Mouse (Mus musculus): ENCODE results near the gene Trim63.

Gene Trim63

DNA sequence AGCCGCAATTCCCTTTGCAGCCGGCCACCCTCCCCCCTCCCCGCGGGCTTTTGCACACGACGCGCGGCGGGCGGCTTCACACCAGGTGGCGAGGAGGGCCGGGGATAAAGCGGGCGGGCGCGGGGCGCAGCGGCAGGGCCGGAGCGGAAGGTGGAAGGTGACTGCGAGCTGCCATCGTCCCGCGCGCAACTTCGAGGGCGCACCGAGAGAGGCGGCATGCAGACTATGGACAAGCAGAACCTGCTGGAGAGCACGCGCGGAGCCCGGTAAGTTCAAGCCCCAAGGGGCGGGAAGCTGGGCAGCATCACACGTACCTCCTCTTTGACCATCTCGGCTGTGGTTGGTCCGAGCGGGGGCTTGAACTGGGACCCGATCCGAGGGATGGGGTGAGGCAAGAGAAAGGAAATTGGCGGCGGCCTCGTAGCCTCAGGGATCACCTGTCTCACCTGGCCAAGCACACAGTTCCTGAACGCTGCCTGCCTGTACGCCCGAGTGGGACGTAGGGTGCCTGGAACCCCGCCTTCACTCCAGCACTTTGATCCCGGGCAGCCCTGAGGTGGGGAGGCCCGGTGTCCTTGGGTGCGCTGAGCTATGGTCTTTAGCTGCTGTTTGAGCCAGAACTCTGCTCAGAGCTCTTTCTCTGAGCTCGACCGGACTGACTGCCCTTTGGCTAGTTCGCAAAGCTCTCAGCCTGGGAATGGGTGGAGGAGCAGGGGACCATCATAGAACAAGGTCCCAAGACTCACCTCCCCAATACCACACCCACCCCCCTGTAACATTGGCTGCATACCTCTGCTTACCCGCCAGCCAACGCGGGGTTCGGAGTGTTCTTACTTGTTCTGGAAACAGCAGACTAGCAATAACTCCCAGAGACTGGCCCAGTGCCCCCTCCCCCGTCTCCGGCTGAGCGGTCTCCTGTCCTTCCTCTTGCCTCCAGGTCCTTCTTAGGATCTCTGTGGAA lies 28.4 kb downstream of the Trim63 start, which contains the start of gene Slc30a2:
Gene Slc30a2, plus strand, starts transcription at position 111 of the 961 bp plus-strand sequence.
- DNase-seq = peak; percentile 86

DNA sequence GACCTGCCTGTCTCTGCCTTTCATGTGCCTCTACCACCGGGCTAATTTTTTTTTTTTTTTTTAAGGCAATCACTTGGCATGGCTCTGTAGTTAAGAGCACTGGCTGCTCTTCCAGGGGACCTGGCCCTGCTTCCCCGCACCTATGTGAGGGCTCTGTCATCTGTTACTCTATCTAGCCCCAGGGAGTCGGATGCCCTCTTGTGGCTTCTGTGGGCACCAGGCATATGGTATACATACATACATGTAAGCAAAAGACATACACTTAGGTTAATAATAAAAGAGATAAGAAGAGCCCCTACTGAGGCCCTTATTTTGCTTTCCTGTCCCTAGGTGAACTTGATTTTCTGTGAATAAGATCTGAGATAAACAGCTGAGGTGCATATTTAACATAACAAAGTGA lies 29.7 kb downstream of the Trim63 start:
- no peak for DNase-seq

DNA sequence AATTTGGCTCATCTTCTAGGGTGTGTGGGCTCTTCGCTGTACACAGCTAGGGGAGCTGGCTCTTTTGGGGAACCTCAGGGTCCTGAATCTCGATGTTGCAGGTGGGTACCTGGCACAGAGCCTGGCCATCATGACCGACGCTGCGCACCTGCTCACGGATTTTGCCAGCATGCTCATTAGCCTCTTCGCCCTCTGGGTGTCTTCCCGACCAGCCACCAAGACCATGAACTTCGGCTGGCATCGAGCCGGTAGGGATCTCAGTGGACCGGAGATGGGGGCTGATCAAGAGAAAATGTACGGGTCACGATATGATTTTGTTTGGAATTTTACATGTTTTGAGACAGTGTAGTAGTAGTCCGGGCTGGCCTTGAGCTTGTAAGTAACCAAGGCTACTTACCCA lies 30.9 kb downstream of the Trim63 start:
- DNase-seq = no peak

DNA sequence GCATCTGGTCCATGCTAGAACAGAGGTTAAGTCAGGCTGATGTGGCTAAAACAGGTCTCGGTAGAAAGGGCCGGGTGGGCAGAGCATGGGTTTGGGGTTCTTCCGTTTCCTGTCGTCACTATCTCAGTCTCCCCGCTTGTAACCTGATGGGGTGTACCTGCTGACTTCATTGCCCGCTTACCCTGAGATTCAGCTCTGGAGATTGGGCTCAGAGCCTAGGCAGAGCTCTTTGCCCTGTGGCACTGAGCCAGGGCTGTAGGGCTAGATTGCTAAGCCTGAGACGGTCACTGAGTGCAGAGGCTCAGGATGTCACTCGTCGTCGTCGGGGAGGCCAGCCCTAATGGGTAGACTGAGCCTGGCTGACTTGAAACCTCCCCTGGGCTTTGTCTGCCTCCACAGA lies 33.2 kb downstream of the Trim63 start:
- DNase-seq = peak; percentile 89

DNA sequence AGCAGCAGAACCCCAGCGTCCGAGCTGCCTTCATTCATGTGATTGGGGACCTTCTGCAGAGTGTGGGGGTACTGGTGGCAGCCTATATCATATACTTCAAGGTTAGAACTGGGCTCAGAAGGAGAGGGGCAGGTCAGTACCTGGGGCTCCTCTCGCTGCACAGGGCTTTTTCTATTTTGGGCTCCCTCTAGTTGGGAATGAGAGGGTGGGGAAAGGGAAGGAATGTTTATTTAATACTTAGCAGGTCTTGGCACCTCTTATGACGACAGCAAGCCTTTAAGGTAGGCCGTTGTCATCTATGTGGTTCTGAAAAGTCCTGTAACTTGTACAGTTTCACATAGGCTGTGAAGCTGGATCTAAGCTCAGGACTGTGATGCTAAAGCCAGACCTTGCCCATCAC lies 33.6 kb downstream of the Trim63 start:
- no peak for DNase-seq

DNA sequence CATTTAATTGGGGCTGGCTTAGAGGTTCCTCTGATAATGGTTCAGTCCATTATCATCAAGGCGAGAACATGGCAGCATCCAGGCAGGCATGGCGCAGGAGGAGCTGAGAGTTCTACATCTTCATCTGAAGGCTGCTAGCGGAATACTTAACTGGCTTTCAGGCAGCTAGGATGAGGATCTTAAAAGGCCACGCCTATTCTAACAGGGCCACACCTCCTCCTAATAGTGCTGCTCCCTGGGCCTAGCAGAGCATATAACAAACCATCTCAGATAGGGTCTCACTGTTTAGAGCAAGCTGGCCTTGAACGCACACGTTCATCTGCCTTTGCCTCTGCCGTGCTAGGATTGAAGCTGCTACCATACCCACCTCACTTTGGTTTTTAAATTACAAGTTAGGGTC lies 34.9 kb downstream of the Trim63 start:
- no peak for DNase-seq

DNA sequence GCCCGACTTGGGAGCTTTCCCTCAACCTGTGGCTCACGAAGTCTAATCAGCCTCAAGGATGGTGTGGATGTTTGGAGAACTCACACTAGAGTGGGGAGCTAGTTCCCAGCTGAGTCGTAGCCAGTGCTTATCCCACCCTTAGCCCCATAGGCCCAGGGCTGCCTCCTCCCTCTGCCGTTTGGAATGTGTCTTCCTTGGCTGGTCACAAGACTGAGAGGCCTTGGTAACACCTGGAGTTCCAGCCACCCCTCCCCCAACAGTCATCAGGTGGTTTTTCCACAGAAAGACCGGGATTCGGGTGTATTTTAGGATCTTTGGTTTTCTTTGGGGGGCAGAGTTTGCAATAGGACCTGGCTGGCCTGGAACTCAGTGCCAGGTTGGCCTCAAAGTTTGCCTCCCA lies 35.7 kb downstream of the Trim63 start:
- no peak for DNase-seq

DNA sequence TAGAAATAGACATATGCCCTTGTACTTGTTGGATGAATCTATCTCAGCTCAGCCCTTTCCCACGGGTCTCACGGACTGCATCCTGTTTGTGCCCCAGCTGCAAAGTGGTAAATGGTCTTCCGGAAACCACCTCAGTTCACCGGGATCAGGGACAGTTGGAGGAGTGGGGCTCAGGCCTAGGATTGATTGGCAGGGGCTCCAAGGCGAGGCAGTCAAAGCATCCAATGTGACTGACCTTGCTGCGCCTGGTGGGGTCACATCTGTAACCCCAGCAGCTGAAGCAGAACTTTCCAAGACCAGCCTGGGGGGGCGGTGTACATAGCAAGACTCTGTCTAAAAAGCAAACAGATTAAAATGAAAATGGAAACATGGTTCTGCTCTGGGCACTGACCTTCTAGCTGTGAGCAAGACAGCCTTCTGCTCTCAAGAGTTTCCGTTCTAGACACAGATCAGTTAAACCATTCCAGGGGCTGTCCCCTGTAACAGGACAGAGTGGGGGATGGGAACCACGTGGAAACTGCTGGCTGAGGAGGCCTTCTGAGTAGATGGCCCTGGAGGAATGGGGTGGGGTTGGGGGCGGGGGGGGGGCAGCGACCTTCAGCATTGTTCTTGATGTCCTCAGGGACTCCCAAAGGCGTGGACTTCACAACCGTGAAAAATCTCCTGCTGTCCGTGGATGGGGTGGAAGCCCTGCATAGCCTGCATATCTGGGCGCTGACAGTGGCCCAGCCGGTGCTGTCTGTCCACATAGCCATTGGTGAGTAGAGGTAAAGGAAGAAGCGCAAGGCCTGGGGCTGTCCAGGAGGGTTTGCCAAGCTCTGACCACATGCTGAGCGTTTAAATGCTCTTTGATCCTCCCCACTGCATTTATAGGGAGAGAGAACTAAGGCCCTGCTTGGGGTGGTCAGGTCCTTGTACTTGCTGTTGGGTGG lies 36.7 kb downstream of the Trim63 start:
- no peak for DNase-seq

DNA sequence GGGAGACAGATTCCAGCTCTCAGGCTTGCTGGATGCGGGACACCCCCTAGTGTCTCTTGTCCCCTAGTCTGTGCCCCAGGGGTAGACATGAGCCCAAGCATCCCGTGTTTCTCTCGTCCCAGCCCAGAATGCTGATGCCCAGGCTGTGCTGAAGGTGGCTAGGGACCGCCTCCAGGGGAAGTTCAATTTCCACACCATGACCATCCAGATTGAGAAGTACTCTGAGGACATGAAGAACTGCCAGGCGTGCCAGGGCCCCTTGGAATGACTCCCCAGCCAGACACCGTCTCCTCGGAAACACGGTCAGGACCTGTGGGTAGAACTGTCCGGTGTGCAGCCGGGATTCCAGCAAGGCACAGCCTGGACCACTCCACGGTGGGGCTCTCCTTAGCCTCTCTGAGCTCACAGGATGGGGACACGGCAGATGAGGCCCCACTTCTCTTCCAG lies 37.4 kb downstream of the Trim63 start:
- DNase-seq = no peak

DNA sequence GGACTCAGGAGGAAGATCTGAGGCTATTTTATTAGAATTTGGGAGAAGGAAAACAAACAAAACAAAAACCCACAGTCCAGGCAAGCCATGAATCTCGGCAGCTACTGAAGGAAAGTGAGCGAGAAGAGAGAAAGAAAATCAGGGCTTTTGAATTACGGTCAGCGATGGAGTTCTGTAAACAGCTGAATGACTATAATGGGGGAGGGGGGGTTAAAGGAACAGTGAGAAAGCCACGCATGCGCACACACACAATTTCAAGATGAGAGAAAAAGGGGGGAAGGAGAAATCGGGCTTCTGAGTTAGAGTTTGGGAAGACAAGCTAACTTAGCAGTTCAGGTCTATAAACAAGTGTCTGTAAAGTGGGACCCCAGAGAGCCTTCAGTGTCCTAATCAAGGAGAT lies 38.0 kb downstream of the Trim63 start:
- DNase-seq = no peak

DNA sequence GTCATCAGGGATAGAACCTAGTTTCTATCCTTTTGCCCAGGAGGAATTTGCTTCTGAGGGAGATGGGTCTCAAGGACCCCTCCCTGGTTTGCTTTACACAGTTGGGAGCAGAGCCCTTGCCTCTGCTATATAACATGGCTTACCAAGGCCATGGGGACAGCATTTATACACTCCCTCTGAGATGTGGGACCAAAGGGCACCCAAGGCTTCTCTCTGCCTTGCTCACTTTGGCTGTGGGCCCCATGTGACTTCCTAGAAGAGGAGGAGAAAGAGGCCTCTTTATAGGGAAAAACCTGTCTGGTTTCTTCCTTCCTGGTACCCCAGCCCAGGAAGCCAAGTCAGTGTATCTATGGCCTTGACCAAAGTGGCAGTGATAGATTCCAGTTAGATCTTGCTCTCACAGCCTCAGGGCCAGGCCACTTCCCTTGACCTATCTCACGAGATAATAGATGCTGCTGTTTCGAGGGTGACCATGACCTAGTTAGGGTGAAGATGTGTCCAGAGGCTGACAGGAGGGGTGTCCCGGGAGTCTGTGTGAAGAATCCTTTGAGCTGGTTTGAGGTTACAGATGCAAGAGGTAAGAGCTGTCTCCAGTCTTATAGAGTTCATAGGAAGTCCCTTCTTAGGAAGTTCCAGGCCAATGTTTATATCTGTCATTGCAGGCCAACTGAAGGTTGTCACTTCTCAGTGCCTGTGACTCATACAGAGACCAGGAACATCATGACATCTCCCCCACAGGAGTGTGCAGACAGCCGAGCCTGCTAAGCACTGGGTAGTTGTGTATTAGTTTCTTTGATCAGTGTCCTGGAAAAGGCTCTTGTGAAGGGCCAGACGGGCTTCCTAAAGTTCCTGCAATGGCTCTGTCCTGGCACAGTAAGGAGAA lies 38.8 kb downstream of the Trim63 start:
- no peak for DNase-seq

DNA sequence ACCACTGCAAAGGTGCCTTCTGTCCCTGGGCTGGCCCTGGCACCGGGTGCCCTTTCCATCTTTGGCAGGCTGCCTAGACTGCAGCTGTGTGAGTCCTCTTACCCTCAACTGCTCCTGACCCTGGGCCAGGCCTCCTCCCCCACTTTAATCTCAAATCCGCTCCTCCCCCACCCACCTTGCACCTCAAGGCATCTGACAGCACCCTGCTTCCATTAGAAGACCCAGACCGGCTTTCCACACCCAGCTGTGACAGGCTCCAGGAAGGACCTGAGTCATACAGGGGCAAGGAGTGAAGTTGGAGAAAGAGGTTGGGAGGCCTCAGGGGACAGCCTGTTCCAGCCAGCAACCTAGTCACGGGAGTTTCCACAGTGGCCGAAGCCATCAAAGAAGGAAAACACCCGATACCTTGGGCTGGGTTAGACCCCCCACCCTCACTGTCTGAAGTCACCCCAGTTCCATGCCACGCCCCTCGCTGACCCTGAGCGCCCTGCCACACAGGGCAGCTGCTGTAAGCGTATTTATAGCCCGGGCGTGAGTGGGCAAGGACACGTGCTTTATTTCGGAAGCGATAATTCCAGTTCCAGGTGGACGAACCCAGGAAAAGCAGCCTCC lies 41.0 kb downstream of the Trim63 start:
- peak; percentile 94 for DNase-seq

DNA sequence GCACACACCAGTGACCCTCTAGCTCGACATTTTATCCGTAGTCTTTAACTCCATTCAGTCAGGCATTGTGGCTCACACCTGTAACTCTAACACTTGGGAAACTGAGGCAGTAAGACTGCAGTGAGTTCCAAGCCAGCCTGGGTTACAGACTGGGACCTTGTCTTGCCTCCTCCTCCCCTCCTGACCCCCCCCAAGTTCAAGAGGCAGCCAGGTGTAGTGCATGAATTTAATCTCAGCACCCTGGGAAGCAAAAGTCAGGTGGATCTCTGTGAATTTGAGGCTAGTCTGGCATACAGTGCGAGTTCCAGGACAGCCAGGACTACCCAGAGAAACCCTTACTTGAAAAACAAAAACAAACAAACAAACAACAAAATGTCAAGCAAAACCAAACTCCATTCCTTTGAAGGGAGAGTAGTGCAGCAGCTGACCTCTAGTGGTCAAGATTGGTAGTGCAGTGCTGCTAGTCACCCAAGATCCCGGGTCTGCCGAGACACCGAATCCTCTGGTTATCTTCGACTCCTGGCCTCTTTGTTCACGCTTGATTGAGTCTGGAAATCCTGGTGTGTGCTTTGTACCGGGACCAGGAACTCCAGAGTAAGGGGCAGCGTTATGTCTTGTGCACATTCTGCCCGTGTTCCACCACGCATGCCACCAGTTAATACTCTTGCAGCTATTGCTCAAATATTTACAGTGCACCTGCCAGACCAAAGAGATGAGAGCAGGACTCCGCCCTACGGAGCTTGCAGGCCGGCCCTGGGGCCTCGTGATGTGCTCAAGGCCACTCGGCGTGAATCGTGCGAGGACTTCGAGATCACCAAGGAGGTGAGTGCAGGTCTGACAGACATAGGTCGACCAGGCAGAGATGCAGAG lies 41.9 kb downstream of the Trim63 start:
- DNase-seq = peak; percentile 93

DNA sequence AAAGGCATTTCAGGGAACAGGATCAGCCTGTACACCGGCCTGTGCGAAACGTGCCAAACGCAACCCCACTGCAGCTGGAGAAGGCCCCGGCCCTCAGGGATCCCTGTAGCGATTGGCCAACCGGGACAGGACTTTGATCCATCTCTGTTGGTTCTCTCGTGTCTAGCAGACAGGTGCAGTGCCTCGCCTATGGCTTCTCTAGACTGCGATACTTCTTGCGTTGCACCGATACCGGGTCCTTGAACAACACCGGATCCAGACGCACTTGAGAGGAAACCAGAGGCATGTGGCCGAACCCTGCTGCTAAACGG lies 42.5 kb downstream of the Trim63 start:
- no peak for DNase-seq

DNA sequence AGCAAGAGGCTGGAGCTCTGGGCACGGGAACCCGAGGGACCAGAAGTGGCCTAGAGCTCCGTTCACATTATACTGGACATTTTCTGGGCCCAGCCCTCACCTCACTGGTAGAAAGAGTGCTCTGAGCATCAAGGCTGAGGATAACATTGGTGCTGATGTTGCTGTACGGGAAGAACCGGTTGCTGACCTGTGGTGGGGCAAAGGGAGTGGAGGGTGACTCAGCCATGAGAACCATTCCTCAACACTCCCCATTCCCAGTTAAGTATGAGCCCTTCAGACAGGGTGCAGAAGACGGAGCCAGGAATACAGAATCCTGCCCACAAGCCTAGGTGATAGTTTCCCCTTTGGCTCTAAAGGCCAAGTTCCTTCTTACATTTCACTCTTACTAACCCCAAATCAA lies 44.7 kb downstream of the Trim63 start:
- no peak for DNase-seq

DNA sequence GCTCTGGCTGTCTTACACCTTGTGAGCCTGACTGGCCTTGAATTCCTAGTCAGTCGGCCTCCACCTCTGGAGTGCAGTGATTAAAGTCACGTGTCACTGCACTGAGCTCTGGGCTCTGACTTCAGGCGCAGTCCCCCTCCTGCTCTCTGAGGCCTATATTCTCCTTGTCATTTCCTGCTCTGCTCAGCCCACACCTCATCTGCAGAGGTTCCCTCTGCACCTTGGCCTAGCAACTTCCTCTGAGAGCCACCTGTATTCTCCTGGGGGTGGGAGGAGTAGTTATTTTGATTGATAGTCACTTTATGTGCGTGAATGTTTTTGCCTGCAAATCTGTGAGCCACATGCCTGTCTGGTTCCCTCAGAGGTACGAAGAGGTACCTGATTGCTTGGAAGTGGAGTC lies 46.3 kb downstream of the Trim63 start:
- no peak for DNase-seq

DNA sequence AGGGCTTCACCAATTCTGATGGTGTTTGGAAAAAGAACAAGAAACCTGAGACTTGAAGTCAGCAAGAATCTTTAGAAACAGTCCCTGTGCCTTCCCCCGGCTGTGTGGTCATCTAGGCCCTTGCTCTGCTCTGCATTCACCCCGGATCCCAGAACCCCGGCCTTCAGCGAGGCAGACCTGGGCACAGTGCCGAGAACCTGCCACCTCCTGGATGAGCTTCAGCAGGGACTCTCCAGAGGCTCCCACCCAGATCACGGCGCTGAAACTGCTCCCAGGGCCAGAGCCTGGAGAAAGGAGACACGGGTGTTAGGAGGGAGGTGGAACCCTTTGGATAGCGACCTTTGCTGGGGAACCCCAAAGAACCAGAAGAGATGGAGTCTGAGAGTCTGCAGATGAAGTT lies 47.2 kb downstream of the Trim63 start:
- DNase-seq = no peak

DNA sequence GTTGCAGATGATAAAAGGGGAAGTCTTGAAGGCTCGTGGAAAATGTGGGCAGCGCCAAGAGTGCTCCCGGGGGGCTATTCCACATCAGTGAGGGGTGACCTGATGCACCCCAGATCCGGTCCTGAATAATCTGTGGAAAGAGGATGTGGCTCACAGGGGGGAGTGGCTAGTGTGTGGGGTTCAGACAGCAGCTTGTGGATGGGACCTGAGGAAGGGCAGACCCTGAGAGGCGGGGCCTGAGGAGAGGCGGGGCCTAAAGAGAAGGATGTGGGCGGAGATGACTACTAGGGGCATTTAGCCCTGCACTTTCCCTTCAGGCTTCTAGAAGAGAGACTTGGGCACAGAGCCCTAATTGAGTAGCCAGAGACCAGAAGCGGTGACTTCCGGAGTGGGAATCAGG lies 47.7 kb downstream of the Trim63 start:
- DNase-seq = peak; percentile 67

DNA sequence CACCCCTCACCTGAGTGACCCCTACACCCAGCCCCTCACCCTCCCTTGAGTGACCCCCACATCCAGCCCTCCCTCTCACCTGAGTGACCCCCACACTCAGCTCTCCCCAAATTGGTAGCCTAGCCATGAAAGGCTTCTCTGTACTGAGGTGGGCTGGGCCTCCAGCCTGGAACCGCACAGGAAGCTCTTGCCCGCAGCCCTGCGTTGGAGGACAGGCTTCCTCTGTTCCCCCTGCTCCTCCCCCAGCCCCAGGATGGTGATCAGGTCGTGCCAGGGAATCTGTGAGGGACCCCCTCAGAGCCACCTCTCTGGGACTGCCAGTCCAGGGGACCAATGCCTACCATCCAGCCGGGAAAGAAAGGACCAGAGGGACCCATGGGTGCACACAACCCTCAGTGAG lies 50.4 kb downstream of the Trim63 start:
- DNase-seq = no peak

DNA sequence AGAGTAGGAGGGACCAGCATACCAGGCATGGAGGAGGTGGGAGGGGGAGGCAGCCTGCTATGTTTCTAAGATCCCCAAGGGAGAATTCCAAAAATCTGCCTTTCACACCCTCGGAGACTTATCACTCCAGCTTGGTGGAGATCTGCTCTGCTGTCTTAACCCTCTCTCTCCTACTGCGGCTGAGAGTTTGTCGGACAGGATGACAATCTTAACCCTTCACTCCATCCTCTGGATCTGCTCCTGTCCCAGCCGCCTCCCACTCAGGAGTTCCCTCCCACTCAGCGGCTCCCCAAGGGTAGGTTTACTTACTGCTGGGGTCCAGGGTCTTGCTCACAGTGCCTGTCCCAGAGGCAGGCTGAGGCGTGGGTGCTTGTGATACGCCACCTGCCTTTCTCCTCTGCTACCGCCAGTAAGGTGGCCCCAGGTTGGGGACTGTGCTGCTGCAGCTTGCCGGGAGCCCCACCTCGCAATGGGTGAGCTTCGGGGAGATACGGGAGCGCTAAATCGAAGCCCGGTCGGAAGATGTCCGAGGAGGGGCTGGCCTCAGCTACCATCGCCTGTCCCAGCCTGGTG lies 55.8 kb downstream of the Trim63 start:
- DNase-seq = no peak

DNA sequence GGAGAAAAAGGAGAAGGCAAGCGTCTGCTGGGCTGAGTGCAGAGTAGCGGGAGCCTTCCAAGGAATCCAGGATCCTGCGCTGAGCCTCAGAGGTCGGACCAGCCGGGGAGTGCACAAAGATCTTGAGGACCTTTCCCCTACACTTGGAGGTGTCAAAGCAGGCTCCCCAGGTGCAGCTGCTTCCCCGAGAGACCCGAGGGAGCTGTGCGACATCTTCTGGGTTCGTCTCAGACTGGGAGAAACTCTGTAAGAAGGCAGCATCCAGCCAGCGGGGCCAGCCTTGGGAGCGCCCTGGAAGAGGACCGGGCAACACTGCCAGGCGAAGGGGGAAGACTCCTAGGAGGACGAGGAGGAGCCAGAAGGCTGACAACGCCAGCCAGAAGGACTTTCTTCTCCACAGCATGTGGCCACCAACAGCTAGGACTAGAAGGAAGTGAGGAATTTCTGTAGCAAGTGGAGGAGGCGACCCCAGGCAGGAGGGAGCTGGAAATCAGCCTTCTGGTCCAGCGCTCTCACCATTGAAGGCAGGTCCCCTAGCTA lies 56.5 kb downstream of the Trim63 start:
- DNase-seq = no peak
